8 mouse cellular contexts compared by ENCODE assay signal in the genomic region with DNA sequence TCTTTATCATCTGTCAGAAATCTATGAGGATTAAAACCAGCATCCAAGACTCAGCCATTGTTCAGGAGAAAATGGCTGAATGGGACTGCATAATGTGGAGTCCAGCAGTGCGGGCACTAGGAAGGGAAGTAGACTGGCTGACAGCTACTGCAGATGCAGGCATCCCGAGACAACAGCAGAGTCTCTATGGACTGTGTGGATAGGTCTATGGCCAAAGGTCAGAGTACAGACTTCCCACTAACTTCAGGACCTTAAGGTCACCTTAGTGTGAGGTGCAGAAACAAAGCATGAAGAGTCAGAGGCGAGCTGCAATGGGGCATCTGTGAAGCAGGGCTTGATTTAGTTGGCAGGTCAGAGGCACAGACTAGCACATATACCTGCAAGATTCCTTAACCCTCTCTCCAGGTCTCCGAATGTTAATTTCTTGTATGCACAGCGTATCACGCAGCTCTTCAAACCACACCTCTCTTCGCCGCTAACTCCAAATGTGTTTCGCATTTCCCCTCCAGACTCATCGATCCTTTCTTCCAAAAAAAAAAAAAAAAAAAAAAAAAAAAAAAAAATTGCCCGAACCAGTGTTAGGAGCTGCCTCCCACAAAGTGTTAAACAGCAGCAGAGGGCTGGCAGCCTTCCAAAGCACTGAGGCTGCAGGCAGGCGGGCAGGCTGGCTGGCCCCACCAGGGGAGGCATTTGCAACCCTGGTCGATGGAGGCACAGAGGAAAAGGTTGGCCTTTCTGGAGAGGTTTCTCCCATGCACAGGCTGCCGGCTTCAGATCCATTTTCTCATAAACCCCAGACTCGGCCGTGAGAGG.
DNase-seq lines count a peak whose midpoint lies in the region; ATAC-seq and TF ChIP-seq lines count a peak whose summit lies in the region.

No protein-coding gene starts in this region.

- H3K27me3 ChIP-seq in kidney, postnatal 0 days (ENCODE audit: insufficient read depth, low read length): no peaks in the 10 kb centered on the region
- no peaks in the 10 kb centered on the region for H3K27me3 ChIP-seq in liver, embryonic 15.5 days

- no peaks in the 10 kb centered on the region for H3K9me3 ChIP-seq in kidney, postnatal 0 days (replicated peaks; ENCODE audit: low read length)
- H3K9me3 ChIP-seq in liver, embryonic 15.5 days (replicated peaks): no peaks in the 10 kb centered on the region

- peak; percentile 39; the same call in 1 of the 2 replicates for ATAC-seq in frontal cortex, adult (ENCODE audit: low TSS enrichment)
- no peak for ATAC-seq in kidney, postnatal 0 days (replicated peaks; ENCODE audit: low FRiP score, low read depth)
- ATAC-seq in liver, embryonic 15.5 days (ENCODE audit: insufficient read depth): no peak
- ATAC-seq in CD4-positive, CD25-positive, alpha-beta regulatory T cell, adult 4 months: no peak

- no peak overlapping the region for H3K4me3 ChIP-seq in kidney, postnatal 0 days (replicated peaks; ENCODE audit: low read depth, low read length)
- H3K4me3 ChIP-seq in liver, embryonic 15.5 days (replicated peaks): no peak overlapping the region
- H3K4me3 ChIP-seq in olfactory bulb, adult 2 months (ENCODE audit: insufficient read depth, low read depth, low read length): no peak overlapping the region

- no peak; the same call in 1 of the 2 replicates for TF ChIP-seq CTCF in kidney, postnatal 0 days (IDR thresholded peaks at IDR 0.05; ENCODE audit: low read depth)
- no peak for TF ChIP-seq CTCF in olfactory bulb, adult 2 months (IDR thresholded peaks at IDR 0.05; ENCODE audit: insufficient read depth, low read depth, low read length)

- WGBS in kidney, postnatal 0 days: 30% methylated on average over 16 of the region's 16 CpGs
- 30% methylated on average over 16 of the region's 16 CpGs for WGBS in liver, embryonic 15.5 days (ENCODE audit: insufficient replicate concordance)
- 20% methylated on average over 16 of the region's 16 CpGs for WGBS in olfactory bulb, adult 2 months

- no peak overlapping the region for H3K4me2 ChIP-seq in kidney, postnatal 0 days (ENCODE audit: low read length)
- peak overlapping the region; percentile 18; the same call in 1 of the 2 replicates for H3K4me2 ChIP-seq in liver, embryonic 15.5 days

- peaks cover 7% of the 10 kb centered on the region; the same call in 1 of the 2 replicates for H3K4me1 ChIP-seq in kidney, postnatal 0 days (replicated peaks; ENCODE audit: insufficient read depth, low read length)
- 0 out of 2 replicates have a peak, but pooled peaks cover 3% of the 10 kb centered on the region for H3K4me1 ChIP-seq in liver, embryonic 15.5 days (replicated peaks)
- peaks cover 24% of the 10 kb centered on the region for H3K4me1 ChIP-seq in olfactory bulb, adult 2 months (ENCODE audit: control insufficient read depth, insufficient read depth, low read length)

- no peak overlapping the region for H3K27ac ChIP-seq in kidney, postnatal 0 days
- H3K27ac ChIP-seq in liver, embryonic 15.5 days (replicated peaks): no peak overlapping the region
- H3K27ac ChIP-seq in olfactory bulb, adult 2 months (ENCODE audit: insufficient read depth, low read depth, low read length): peak overlapping the region; percentile 57; the same call in 1 of the 2 replicates

- DNase-seq in adrenal gland, postnatal 10 days: peak; percentile 68
- DNase-seq in adrenal gland, adult 18-20 months (ENCODE audit: low spot score in 2 of 2): no peak
- DNase-seq in adrenal gland, postnatal 36 days: peak; percentile 47 to 62
- peak; percentile 25 for DNase-seq in kidney, postnatal 0 days (ENCODE audit: low spot score)

- no peaks in the 10 kb centered on the region for H3K36me3 ChIP-seq in kidney, postnatal 0 days (ENCODE audit: insufficient read depth, low read length)
- no peaks in the 10 kb centered on the region for H3K36me3 ChIP-seq in liver, embryonic 15.5 days (replicated peaks)

- no peak for TF ChIP-seq POLR2A in olfactory bulb, adult 2 months (IDR thresholded peaks at IDR 0.05; ENCODE audit: insufficient read depth, low read depth, low read length)

- H3K9ac ChIP-seq in kidney, postnatal 0 days (ENCODE audit: low read depth, low read length): no peak overlapping the region
- H3K9ac ChIP-seq in liver, embryonic 15.5 days: no peak overlapping the region

Comparison
In these comparisons a context has a peak if more than half of its experiments do, and no peak if none do; other contexts are left out.
1. DNase-seq: peak in adrenal gland, postnatal 10 days (single experiment), adrenal gland, postnatal 36 days (2 of 2) and kidney, postnatal 0 days (single experiment); none in adrenal gland, adult 18-20 months (0 of 2).